Mouse (Mus musculus) G1E (cell line): ENCODE measurements around the gene Gm10577. TPM values are rescaled to one million over a fixed set of nuclear protein-coding genes. Genes with fewer than 3 reads are reported as not detected.

ENCODE experiments used
- ATAC-seq: 2 replicates; pipeline ENCODE4 v1.8.0; 2016; ENCODE audit warnings: mild to moderate bottlenecking; ENCODE audit not compliant: insufficient number of reproducible peaks, poor library complexity, low FRiP score, severe bottlenecking; ENCODE audit errors: extremely low read depth
- DNase-seq: peaks from one replicate; pipeline ENCODE4 v3.0.0; 2012; ENCODE audit warnings: low spot score
- H3K27me3 ChIP-seq: 2 replicates; pipeline ENCODE4 v1.6.1; 2012; ENCODE audit warnings: mild to moderate bottlenecking, low read length, inconsistent platforms; ENCODE audit not compliant: insufficient read depth
- H3K36me3 ChIP-seq: replicated peaks from 2 replicates; pipeline ENCODE3; 2012; ENCODE audit warnings: mild to moderate bottlenecking, inconsistent platforms
- H3K4me1 ChIP-seq: 2 replicates; pipeline ENCODE4 v1.6.1; 2012; ENCODE audit warnings: low read depth, low read length, inconsistent platforms, mixed read lengths; ENCODE audit not compliant: insufficient read depth
- H3K4me3 ChIP-seq: 2 replicates; pipeline ENCODE4 v1.5.1; 2012; ENCODE audit warnings: low read depth, mild to moderate bottlenecking, inconsistent platforms, low read length, moderate library complexity, mixed read lengths
- H3K9me3 ChIP-seq: replicated peaks from 2 replicates; pipeline ENCODE4 v1.6.1; 2012; ENCODE audit warnings: inconsistent platforms
- CTCF ChIP-seq: IDR thresholded peaks from 2 replicates; pipeline ENCODE4 v1.5.1; 2012; ENCODE audit warnings: low read depth, low read length, inconsistent platforms, mixed read lengths
- GATA1 ChIP-seq: IDR thresholded peaks from 2 replicates; pipeline ENCODE4 v1.6.1; 2012; ENCODE audit warnings: borderline replicate concordance, low read length, inconsistent platforms, mixed read lengths
- GATA2 ChIP-seq: IDR thresholded peaks from 2 replicates; pipeline ENCODE4 v1.6.1; 2012; ENCODE audit warnings: low read depth, low read length, inconsistent platforms, borderline replicate concordance
- POLR2AphosphoS5 ChIP-seq: IDR thresholded peaks from 2 replicates; pipeline ENCODE4 v1.6.1; 2012; ENCODE audit warnings: low read depth, low read length, inconsistent platforms; ENCODE audit not compliant: insufficient replicate concordance
- TAL1 ChIP-seq: conservative IDR thresholded peaks from 2 replicates; pipeline ENCODE4 v1.6.1; 2012; ENCODE audit warnings: low read depth, low read length, inconsistent platforms, mixed read lengths
- polyA plus RNA-seq: library from polyadenylated mRNA; stranded (reverse); fragments of >175 nt; gene quantifications from 2 replicates; pipeline ENCODE4 v1.2.3, GENCODE M21; 2012
- total RNA-seq, 2 experiments: library from RNA; stranded (forward) in 1 of 2; stranded (reverse) in 1 of 2; fragments of 200-1000 nt in 1 of 2; fragments of >200 nt in 1 of 2; fragmentation: Nextera tagmentation in 1 of 2; gene quantifications; 2 replicates each; pipeline ENCODE4 v1.2.3; 2014 to 2017

The Gm10577 gene
- total RNA-seq (2014; fragmentation: Nextera tagmentation) (not detected in 2 replicates), total RNA-seq (2017) (not detected in 2 replicates), polyA plus RNA-seq (not detected in 2 replicates)

GRCm38 (mm10) chr4:101020596-101020995, at the start of gene Gm10577:
Gene Gm10577 (minus strand): TSS chr4:101020696.
- Histone ChIP-seq H3K27me3 (no peaks in the 10 kb centered on the region), H3K36me3 (no peaks in the 10 kb centered on the region), H3K4me3 (no peak within 1 kb of the TSS), H3K9me3 (peaks cover 7% of the 10 kb centered on the region), H3K4me1 (no peaks in the 10 kb centered on the region)
- TF ChIP-seq POLR2AphosphoS5: no peak
- DNase-seq (no peak), ATAC-seq (no peak)

DNA sequence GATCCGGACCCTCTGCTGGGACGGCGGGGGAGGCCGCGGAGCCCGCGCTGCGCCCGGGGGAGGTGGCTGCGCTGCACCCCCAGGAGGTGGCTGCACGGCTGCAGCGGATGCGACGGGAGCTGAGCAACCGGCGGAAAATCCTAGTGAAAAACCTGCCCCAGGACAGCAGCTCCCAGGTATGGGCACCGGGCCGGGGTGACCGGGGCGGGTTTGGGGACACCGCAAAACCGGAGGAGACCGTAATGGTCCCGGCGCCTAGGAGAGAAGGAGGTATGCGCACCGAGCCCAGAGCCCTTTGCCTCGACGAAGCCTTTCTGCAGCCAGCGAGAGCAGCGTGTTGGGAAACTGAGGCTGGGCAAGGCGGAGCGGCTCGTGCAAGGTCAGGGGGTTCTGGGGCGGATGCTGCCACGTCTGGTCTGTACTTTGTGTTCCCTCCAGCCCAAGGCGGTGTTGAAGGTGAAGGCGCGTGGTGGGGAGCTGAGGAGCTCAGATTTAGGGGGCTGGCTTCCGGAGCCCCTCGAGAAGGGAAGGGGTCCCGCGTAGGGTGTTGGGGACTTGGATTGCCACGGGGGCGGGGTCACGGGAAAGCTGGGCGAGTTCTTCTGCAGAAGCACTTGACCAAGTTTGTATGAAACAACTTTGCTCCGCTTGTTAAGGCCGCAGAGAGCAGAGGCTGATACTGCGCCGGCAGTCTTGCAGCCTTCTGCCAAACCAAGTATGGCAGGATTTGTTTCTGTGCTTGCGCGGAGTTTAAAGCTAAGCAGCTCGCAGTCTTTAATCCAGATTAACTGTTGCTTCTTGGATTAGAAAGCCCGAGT, 48.9 kb upstream of the Gm10577 start:
- TF ChIP-seq TAL1 (no peak), GATA2 (no peak), POLR2AphosphoS5 (no peak), GATA1 (no peak), CTCF (no peak)
- ATAC-seq: no peak
- H3K4me1 ChIP-seq: no peaks in the 10 kb centered on the region
- DNase-seq: no peak
- no peak overlapping the region for H3K4me3 ChIP-seq
- H3K27me3 ChIP-seq: peaks cover 3% of the 10 kb centered on the region; the same call in 1 of the 2 replicates
- H3K36me3 ChIP-seq: no peaks in the 10 kb centered on the region
- H3K9me3 ChIP-seq: peaks cover 5% of the 10 kb centered on the region

DNA sequence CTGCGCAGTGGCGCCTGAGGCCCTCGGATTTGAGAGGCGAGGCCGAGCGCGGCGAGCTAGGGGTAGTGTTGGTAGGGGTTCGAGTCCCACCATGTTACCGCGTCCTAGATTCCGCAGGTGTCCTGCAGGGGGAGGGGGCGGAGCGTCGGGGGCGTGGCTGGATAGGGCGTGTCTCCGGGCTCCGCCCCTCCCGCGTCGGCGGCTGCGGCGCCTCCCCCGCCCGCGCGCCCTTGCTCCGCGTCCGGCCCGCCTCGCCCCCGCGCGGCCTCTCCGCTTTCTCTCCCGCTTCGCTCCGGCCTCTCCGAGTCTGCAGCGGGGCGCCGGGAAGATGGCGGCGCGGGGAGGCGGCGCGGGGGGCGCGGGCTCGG, 48.3 kb upstream of the Gm10577 start, which contains the start of gene Raver2:
TSS of gene Raver2 (plus strand) at position 198 of the 368 bp plus-strand sequence.
- no peak for ATAC-seq
- DNase-seq: no peak
- no peak for TF ChIP-seq GATA1
- no peak for TF ChIP-seq GATA2
- no peak for TF ChIP-seq POLR2AphosphoS5
- no peak for TF ChIP-seq CTCF
- no peak for TF ChIP-seq TAL1
- H3K27me3 ChIP-seq: peaks cover 3% of the 10 kb centered on the region; the same call in 1 of the 2 replicates
- no peaks in the 10 kb centered on the region for H3K36me3 ChIP-seq
- H3K9me3 ChIP-seq: peaks cover 5% of the 10 kb centered on the region
- H3K4me1 ChIP-seq: no peaks in the 10 kb centered on the region
- H3K4me3 ChIP-seq: no peak within 1 kb of the TSS

DNA sequence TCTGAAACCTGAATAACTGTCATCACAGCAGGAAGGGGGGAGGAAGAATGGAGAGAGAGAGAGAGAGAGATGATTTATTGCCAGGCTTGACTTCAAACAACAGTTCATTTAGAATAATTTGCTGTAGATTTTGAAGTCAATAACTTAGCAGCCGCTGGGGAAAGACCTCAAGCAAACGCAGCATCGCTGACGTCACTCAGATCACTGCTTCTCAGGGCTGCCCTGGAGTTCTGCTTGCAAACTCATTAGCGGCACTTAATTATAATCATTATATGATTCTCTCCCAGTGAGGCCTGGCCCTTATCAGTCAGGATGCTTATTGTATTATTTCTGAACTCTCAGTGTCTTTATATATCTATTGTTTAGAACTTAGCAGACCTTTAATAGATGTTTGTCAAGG, 45.9 kb upstream of the Gm10577 start:
- ATAC-seq (no peak), DNase-seq (no peak)
- H3K27me3 ChIP-seq: peaks cover 3% of the 10 kb centered on the region; the same call in 1 of the 2 replicates
- no peak for TF ChIP-seq CTCF
- no peak for TF ChIP-seq GATA2
- no peak for TF ChIP-seq GATA1
- no peak for TF ChIP-seq POLR2AphosphoS5
- no peak for TF ChIP-seq TAL1
- no peaks in the 10 kb centered on the region for H3K4me1 ChIP-seq
- H3K9me3 ChIP-seq: peaks cover 7% of the 10 kb centered on the region
- H3K36me3 ChIP-seq: no peaks in the 10 kb centered on the region
- no peak overlapping the region for H3K4me3 ChIP-seq

GRCm38 (mm10) chr4:101062146-101062545, 41.6 kb upstream of the Gm10577 start:
- Histone ChIP-seq H3K4me1 (no peaks in the 10 kb centered on the region), H3K36me3 (no peaks in the 10 kb centered on the region), H3K4me3 (no peak overlapping the region), H3K9me3 (peaks cover 5% of the 10 kb centered on the region; the same call in 1 of the 2 replicates), H3K27me3 (no peaks in the 10 kb centered on the region)
- no peak for DNase-seq
- TF ChIP-seq CTCF (no peak), GATA1 (no peak), GATA2 (no peak), TAL1 (no peak), POLR2AphosphoS5 (no peak)
- no peak for ATAC-seq

DNA sequence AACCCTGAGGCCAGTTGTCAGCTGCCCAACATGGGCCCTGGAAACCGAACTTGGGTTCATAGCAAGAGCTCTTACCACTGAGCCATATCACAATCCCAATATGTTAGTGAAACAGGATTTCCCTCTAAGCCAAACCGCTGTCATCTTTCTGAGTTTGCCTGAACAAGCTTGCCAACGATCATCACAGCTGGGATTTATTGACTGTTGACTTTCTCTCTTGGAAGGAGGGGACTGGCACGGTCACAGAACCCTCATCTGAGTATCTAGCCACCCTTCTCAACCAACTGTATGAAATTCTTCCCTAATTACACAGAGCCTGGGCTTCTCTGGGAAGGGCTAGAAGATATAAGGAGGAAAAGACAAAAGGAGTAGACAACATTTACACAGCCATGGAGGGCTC, 26.1 kb upstream of the Gm10577 start:
- H3K36me3 ChIP-seq: no peaks in the 10 kb centered on the region
- H3K4me3 ChIP-seq: no peak overlapping the region
- DNase-seq (no peak), ATAC-seq (no peak)
- no peaks in the 10 kb centered on the region; the same call in 1 of the 2 replicates for H3K27me3 ChIP-seq
- H3K4me1 ChIP-seq: no peaks in the 10 kb centered on the region
- TF ChIP-seq GATA2 (no peak), CTCF (no peak), GATA1 (no peak)
- no peaks in the 10 kb centered on the region for H3K9me3 ChIP-seq
